Mouse (Mus musculus) CH12.LX (cell line): ENCODE data around the gene Dip2b. TPM values are rescaled to one million over a fixed set of nuclear protein-coding genes. Genes with fewer than 3 reads are reported as not detected.

ENCODE experiments used
- DNase-seq: peaks from one replicate; pipeline ENCODE4 v3.0.0-alpha.2; 2013; ENCODE audit errors: extremely low read depth
- H3K27ac ChIP-seq: 2 replicates; pipeline ENCODE4 v1.5.1; 2012; ENCODE audit warnings: low read depth, mild to moderate bottlenecking, control low read depth, moderate library complexity; ENCODE audit not compliant: insufficient read depth
- H3K27me3 ChIP-seq: replicated peaks from 2 replicates; pipeline ENCODE3; 2012; ENCODE audit warnings: inconsistent platforms
- H3K36me3 ChIP-seq, 2 experiments: replicated peaks in 1 of 2; 2 replicates each; pipeline versions ENCODE3 to v1.6.1; 2012; ENCODE audit warnings: inconsistent platforms in 1 of 2, low read length in 1 of 2, mild to moderate bottlenecking in 1 of 2, mixed read lengths in 1 of 2, moderate library complexity in 1 of 2; ENCODE audit not compliant: control insufficient read depth in 1 of 2, insufficient read depth in 1 of 2
- H3K4me1 ChIP-seq, 2 experiments: 2 replicates each; pipeline ENCODE4 v1.6.1; 2012; ENCODE audit warnings: inconsistent platforms in 1 of 2, moderate library complexity in 1 of 2; ENCODE audit not compliant: insufficient read depth in 2 of 2, control insufficient read depth in 1 of 2
- H3K4me2 ChIP-seq: 2 replicates; pipeline ENCODE4 v1.6.1; 2012; ENCODE audit warnings: low read depth, mild to moderate bottlenecking, control low read depth; ENCODE audit not compliant: poor library complexity, insufficient read depth, severe bottlenecking
- H3K4me3 ChIP-seq, 3 experiments: fragments of 150-350 bp in 1 of 3; sonication (generic) in 1 of 3; replicated peaks in 1 of 3; 2 replicates each; pipeline versions ENCODE3 to v1.5.1; 2011 to 2012; ENCODE audit warnings: low read depth in 2 of 3, low read length in 2 of 3, mild to moderate bottlenecking in 2 of 3, moderate library complexity in 2 of 3, control low read depth in 1 of 3, improper control_type of control experiment in 1 of 3, inconsistent platforms in 1 of 3, mixed read lengths in 1 of 3; ENCODE audit not compliant: poor library complexity in 1 of 3
- H3K79me2 ChIP-seq: replicated peaks from 2 replicates; pipeline ENCODE4 v1.6.1; 2012; ENCODE audit warnings: mild to moderate bottlenecking, moderate library complexity; ENCODE audit not compliant: control insufficient read depth, poor library complexity, insufficient read depth, severe bottlenecking; ENCODE audit errors: extremely low read depth
- H3K9ac ChIP-seq: 2 replicates; pipeline ENCODE4 v1.6.1; 2012; ENCODE audit warnings: low read depth, mild to moderate bottlenecking, control low read depth, moderate library complexity; ENCODE audit not compliant: insufficient read depth
- H3K9me3 ChIP-seq: replicated peaks from 2 replicates; pipeline ENCODE3; 2012; ENCODE audit warnings: low read length, inconsistent platforms, mixed read lengths
- BHLHE40 ChIP-seq: IDR thresholded peaks from 2 replicates; pipeline ENCODE4 v1.6.1; 2011; ENCODE audit warnings: mild to moderate bottlenecking, low read depth, low read length, improper control_type of control experiment
- CHD2 ChIP-seq: IDR thresholded peaks from 2 replicates; pipeline ENCODE4 v1.6.1; 2011; ENCODE audit warnings: low read length, improper control_type of control experiment
- E2F4 ChIP-seq: IDR thresholded peaks from 2 replicates; pipeline ENCODE4 v1.6.1; 2011; ENCODE audit warnings: low read depth, low read length, improper control_type of control experiment; ENCODE audit not compliant: insufficient replicate concordance
- ELF1 ChIP-seq: IDR thresholded peaks from 2 replicates; pipeline ENCODE4 v1.6.1; 2014; ENCODE audit warnings: low read depth, mild to moderate bottlenecking, inconsistent platforms, low read length, improper control_type of control experiment
- EP300 ChIP-seq: IDR thresholded peaks from 2 replicates; pipeline ENCODE4 v1.6.1; 2011; ENCODE audit warnings: low read length, improper control_type of control experiment
- ETS1 ChIP-seq: conservative IDR thresholded peaks from 2 replicates; pipeline ENCODE4 v1.6.1; 2012; ENCODE audit warnings: low read depth, mild to moderate bottlenecking, inconsistent platforms, low read length, improper control_type of control experiment, moderate library complexity
- IRF4 ChIP-seq: IDR thresholded peaks from 2 replicates; pipeline ENCODE4 v1.6.1; 2014; ENCODE audit warnings: low read depth, mild to moderate bottlenecking, inconsistent platforms, low read length, improper control_type of control experiment
- JUN ChIP-seq: IDR thresholded peaks from 2 replicates; pipeline ENCODE4 v1.6.1; 2011; ENCODE audit warnings: low read depth, mild to moderate bottlenecking, low read length, improper control_type of control experiment, moderate library complexity; ENCODE audit not compliant: insufficient read depth
- MAX ChIP-seq: IDR thresholded peaks from 2 replicates; pipeline ENCODE4 v1.6.1; 2011; ENCODE audit warnings: low read length, improper control_type of control experiment
- MYC ChIP-seq: IDR thresholded peaks from 2 replicates; pipeline ENCODE4 v1.6.1; 2011; ENCODE audit warnings: low read depth, mild to moderate bottlenecking, improper control_type of control experiment, low read length
- RCOR1 ChIP-seq: conservative IDR thresholded peaks from 2 replicates; pipeline ENCODE4 v1.6.1; 2012; ENCODE audit warnings: low read depth, mild to moderate bottlenecking, inconsistent platforms, low read length, improper control_type of control experiment
- SIN3A ChIP-seq: IDR thresholded peaks from 2 replicates; pipeline ENCODE4 v1.6.1; 2012; ENCODE audit warnings: low read length, improper control_type of control experiment, inconsistent platforms
- SMC3 ChIP-seq: IDR thresholded peaks from 2 replicates; pipeline ENCODE4 v1.6.1; 2011; ENCODE audit warnings: low read depth, low read length, improper control_type of control experiment
- TBP ChIP-seq: conservative IDR thresholded peaks from 2 replicates; pipeline ENCODE4 v1.6.1; 2011; ENCODE audit warnings: low read depth, low read length, improper control_type of control experiment
- USF2 ChIP-seq: conservative IDR thresholded peaks from 2 replicates; pipeline ENCODE4 v1.6.1; 2011; ENCODE audit warnings: low read depth, low read length, improper control_type of control experiment
- ZKSCAN1 ChIP-seq: IDR thresholded peaks from 2 replicates; pipeline ENCODE4 v1.6.1; 2012; ENCODE audit warnings: low read depth, inconsistent platforms, low read length, improper control_type of control experiment, borderline replicate concordance
- ZNF384 ChIP-seq: IDR thresholded peaks from 2 replicates; pipeline ENCODE4 v1.6.1; 2012; ENCODE audit warnings: low read depth, low read length, improper control_type of control experiment, inconsistent platforms
- dilution Hi-C: fragments of 300-500 bp; cut with MboI; formaldehyde crosslinking; loops from 2 replicates; pipeline ENCODE4 v1.14.3; 2020; ENCODE audit warnings: low sequenced_read_pairs; ENCODE audit not compliant: extremely low pct_unique_long_range_greater_than_20kb, extremely low pct_ligation_motif_present
- in situ Hi-C: fragments of 300-500 bp; cut with MboI; formaldehyde crosslinking; loops from 3 replicates; pipeline ENCODE4 v1.14.3; 2019; ENCODE audit warnings: low sequenced_read_pairs, low pct_ligation_motif_present, low pct_unique_long_range_greater_than_20kb, mixed read lengths
- polyA plus RNA-seq: library from polyadenylated mRNA; unstranded; fragments of >175 nt; gene quantifications from 2 replicates; pipeline ENCODE4 v1.2.1, GENCODE M21; 2012; ENCODE audit warnings: low read depth; ENCODE audit not compliant: insufficient read length
- total RNA-seq, 2 experiments: library from RNA; depleted of rRNA; stranded (reverse); fragments of 300-350 nt in 1 of 2; fragments of >200 nt in 1 of 2; gene quantifications; 2 replicates each; pipeline ENCODE4 v1.2.3; 2012 to 2014

Dip2b gene
- total and polyA plus RNA-seq, 3 experiments = 15.7 to 18.2 (median 16.7) TPM

- Histone ChIP-seq H3K4me2 (no peak overlapping the region), H3K4me3 (no peak overlapping the region), H3K79me2 (no peaks in the 10 kb centered on the region), H3K4me1 (peaks cover 14 to 43% of the 10 kb centered on the region in 2 experiments), H3K36me3 (peaks cover 24 to 44% of the 10 kb centered on the region in 2 experiments), H3K27me3 (no peaks in the 10 kb centered on the region), H3K9ac (no peak overlapping the region), H3K27ac (peak overlapping the region; percentile 15; the same call in 1 of the 2 replicates), H3K9me3 (peaks cover 13% of the 10 kb centered on the region)
- peak; percentile 95 for DNase-seq
- in situ Hi-C loops = no loop called here
- dilution Hi-C loops = no loop called here
- TF ChIP-seq ZKSCAN1 = no peak
- TF ChIP-seq ELF1 = no peak
- TF ChIP-seq MYC = no peak
- peak; percentile 48; the same call in 1 of the 2 replicates for TF ChIP-seq CHD2
- peak; percentile 75 for TF ChIP-seq EP300
- TF ChIP-seq IRF4 = peak; percentile 82
- TF ChIP-seq TBP = no peak
- no peak for TF ChIP-seq SIN3A
- TF ChIP-seq MAX = no peak
- peak; percentile 94 for TF ChIP-seq ZNF384
- TF ChIP-seq SMC3 = no peak
- TF ChIP-seq BHLHE40 = peak; percentile 56; the same call in 1 of the 2 replicates
- TF ChIP-seq USF2 = no peak
- no peak for TF ChIP-seq E2F4
- peak; percentile 46; the same call in 1 of the 2 replicates for TF ChIP-seq ETS1
- TF ChIP-seq JUN = peak; percentile 36
These were observed 179.6 kb downstream of the Dip2b start for GRCm38 (mm10) chr15:100218018-100218417.

GRCm38 (mm10) chr15:100219396-100219795, 180.9 kb downstream of the Dip2b start:
- H3K36me3 ChIP-seq = peaks cover 15 to 43% of the 10 kb centered on the region in 2 experiments
- no peak overlapping the region for H3K27ac ChIP-seq
- peaks cover 14 to 43% of the 10 kb centered on the region in 2 experiments for H3K4me1 ChIP-seq
- in situ Hi-C loops = no loop called here
- H3K4me2 ChIP-seq = no peak overlapping the region
- dilution Hi-C loops = no loop called here
- H3K79me2 ChIP-seq = no peaks in the 10 kb centered on the region
- no peak for DNase-seq
- no peak for TF ChIP-seq RCOR1
- no peaks in the 10 kb centered on the region for H3K27me3 ChIP-seq
- peaks cover 26% of the 10 kb centered on the region for H3K9me3 ChIP-seq
- no peak overlapping the region for H3K4me3 ChIP-seq
- no peak overlapping the region for H3K9ac ChIP-seq
